Mouse (Mus musculus): ENCODE data around the gene H2-Ab1.
"Not testable (repeated sequence)": the region's sequence is repeated elsewhere in the genome, so short reads cannot be mapped to it uniquely, and the experiment has no call there.

The H2-Ab1 gene

GRCm38 (mm10) chr17:34257594-34258375, at the start of gene H2-Ab1:
Gene H2-Ab1, plus strand, starts transcription at chr17:34257689.
- in situ Hi-C loops (cut with MboI, MseI) = no loop called here

GRCm38 (mm10) chr17:34207866-34208265, 49.6 kb upstream of the H2-Ab1 start:
- in situ Hi-C loops (cut with MboI, MseI) = loop anchor here in 1 of 2 experiments (5.0 kb wide), 1 partner anchor 81 kb away; no protein-coding TSS in a partner anchor

GRCm38 (mm10) chr17:34208421-34208820, 49.1 kb upstream of the H2-Ab1 start:
- in situ Hi-C loops (cut with MboI, MseI) = loop anchor here in 1 of 2 experiments (5.0 kb wide), 1 partner anchor 81 kb away; no protein-coding TSS in a partner anchor

- in situ Hi-C loops (cut with MboI, MseI) = loop anchor here in 1 of 2 experiments (5.0 kb wide), 1 partner anchor 82 kb away; no protein-coding TSS in a partner anchor
These were observed 47.8 kb upstream of the H2-Ab1 start for GRCm38 (mm10) chr17:34209680-34210079.

GRCm38 (mm10) chr17:34210599-34210998, 46.9 kb upstream of the H2-Ab1 start:
- in situ Hi-C loops (cut with MboI, MseI) = no loop called here

GRCm38 (mm10) chr17:34211746-34212365, 45.6 kb upstream of the H2-Ab1 start:
- in situ Hi-C loops (cut with MboI, MseI) = no loop called here

- in situ Hi-C loops (cut with MboI, MseI) = no loop called here
These were observed 43.6 kb upstream of the H2-Ab1 start for GRCm38 (mm10) chr17:34213936-34214335.

- in situ Hi-C loops (cut with MboI, MseI) = loop anchor here in 1 of 2 experiments (5.0 kb wide), 1 partner anchor 33 kb away; no protein-coding TSS in a partner anchor
These were observed 42.3 kb upstream of the H2-Ab1 start for GRCm38 (mm10) chr17:34215176-34215575.

GRCm38 (mm10) chr17:34217216-34217928, 40.1 kb upstream of the H2-Ab1 start:
- in situ Hi-C loops (cut with MboI, MseI) = loop anchor here in 1 of 2 experiments (5.0 kb wide), 1 partner anchor 35 kb away; no protein-coding TSS in a partner anchor

GRCm38 (mm10) chr17:34217986-34218385, 39.5 kb upstream of the H2-Ab1 start:
- in situ Hi-C loops (cut with MboI, MseI) = loop anchor here in 1 of 2 experiments (5.0 kb wide), 1 partner anchor 36 kb away; no protein-coding TSS in a partner anchor

- in situ Hi-C loops (cut with MboI, MseI) = loop anchor here in 1 of 2 experiments (5.0 kb wide), 1 partner anchor 36 kb away; no protein-coding TSS in a partner anchor
These were observed 38.8 kb upstream of the H2-Ab1 start for GRCm38 (mm10) chr17:34218675-34219074.

GRCm38 (mm10) chr17:34219096-34219495, 38.4 kb upstream of the H2-Ab1 start:
- in situ Hi-C loops (cut with MboI, MseI) = loop anchor here in 1 of 2 experiments (5.0 kb wide), 1 partner anchor 37 kb away; no protein-coding TSS in a partner anchor

GRCm38 (mm10) chr17:34219801-34220200, 37.7 kb upstream of the H2-Ab1 start:
- in situ Hi-C loops (cut with MboI, MseI) = loop anchor here in 1 of 2 experiments (5.0 kb wide), 1 partner anchor 38 kb away; no protein-coding TSS in a partner anchor

- in situ Hi-C loops (cut with MboI, MseI) = not testable (repeated sequence)
These were observed 37.1 kb upstream of the H2-Ab1 start for GRCm38 (mm10) chr17:34220401-34220800.

- in situ Hi-C loops (cut with MboI, MseI) = no loop called here
These were observed 32.7 kb upstream of the H2-Ab1 start for GRCm38 (mm10) chr17:34224816-34225215.

GRCm38 (mm10) chr17:34225426-34225825, 32.1 kb upstream of the H2-Ab1 start:
- in situ Hi-C loops (cut with MboI, MseI) = no loop called here

- in situ Hi-C loops (cut with MboI, MseI) = not testable (repeated sequence)
These were observed 31.6 kb upstream of the H2-Ab1 start for GRCm38 (mm10) chr17:34225911-34226310.

GRCm38 (mm10) chr17:34230971-34231370, 26.5 kb upstream of the H2-Ab1 start:
- in situ Hi-C loops (cut with MboI, MseI) = not testable (repeated sequence)

GRCm38 (mm10) chr17:34232021-34232420, 25.5 kb upstream of the H2-Ab1 start:
- in situ Hi-C loops (cut with MboI, MseI) = not testable (repeated sequence)

- in situ Hi-C loops (cut with MboI, MseI) = loop anchor here (5.0 kb wide), 2 partner anchors 58 to 63 kb away; no protein-coding TSS in a partner anchor
These were observed 22.6 kb upstream of the H2-Ab1 start for GRCm38 (mm10) chr17:34234926-34235325.

GRCm38 (mm10) chr17:34236691-34237090, 20.8 kb upstream of the H2-Ab1 start:
- in situ Hi-C loops (cut with MboI, MseI) = loop anchor here (5.0 kb wide), 2 partner anchors 59 to 64 kb away; no protein-coding TSS in a partner anchor

All from T-helper 17 cell (primary cell).